Mouse (Mus musculus) embryonic fibroblast, embryonic 13.5 days (primary cell): ENCODE results near the gene 1190005I06Rik. TPM values are rescaled to one million over a fixed set of nuclear protein-coding genes. Genes with fewer than 3 reads are reported as not detected.

Experiments
- H3K27ac ChIP-seq: 2 replicates; pipeline ENCODE4 v1.5.1; 2012; ENCODE audit warnings: low read length, control low read depth, inconsistent platforms; ENCODE audit not compliant: insufficient read depth
- H3K4me1 ChIP-seq: 2 replicates; pipeline ENCODE4 v1.6.1; 2011; ENCODE audit warnings: low read length; ENCODE audit not compliant: control insufficient read depth, insufficient read depth
- H3K4me3 ChIP-seq: 2 replicates; pipeline ENCODE4 v1.5.1; 2011; ENCODE audit warnings: mild to moderate bottlenecking, control low read depth, low read length; ENCODE audit not compliant: insufficient read depth
- CTCF ChIP-seq: IDR thresholded peaks from 2 replicates; pipeline ENCODE4 v1.5.1; 2011; ENCODE audit warnings: mild to moderate bottlenecking, control low read depth, low read length, moderate library complexity, borderline replicate concordance; ENCODE audit not compliant: insufficient read depth
- POLR2A ChIP-seq: IDR thresholded peaks from 2 replicates; pipeline ENCODE4 v1.6.1; 2011; ENCODE audit warnings: low read depth, mild to moderate bottlenecking, control low read depth, low read length, moderate library complexity
- polyA plus RNA-seq: library from polyadenylated mRNA; stranded (reverse); fragments of >200 nt; gene quantifications from 2 replicates; pipeline ENCODE4 v1.2.4, GENCODE M21; 2011; ENCODE audit warnings: low read depth; ENCODE audit not compliant: missing spikeins, insufficient read length

1190005I06Rik gene
- polyA plus RNA-seq, 1 experiment: 2.2 TPM

DNA sequence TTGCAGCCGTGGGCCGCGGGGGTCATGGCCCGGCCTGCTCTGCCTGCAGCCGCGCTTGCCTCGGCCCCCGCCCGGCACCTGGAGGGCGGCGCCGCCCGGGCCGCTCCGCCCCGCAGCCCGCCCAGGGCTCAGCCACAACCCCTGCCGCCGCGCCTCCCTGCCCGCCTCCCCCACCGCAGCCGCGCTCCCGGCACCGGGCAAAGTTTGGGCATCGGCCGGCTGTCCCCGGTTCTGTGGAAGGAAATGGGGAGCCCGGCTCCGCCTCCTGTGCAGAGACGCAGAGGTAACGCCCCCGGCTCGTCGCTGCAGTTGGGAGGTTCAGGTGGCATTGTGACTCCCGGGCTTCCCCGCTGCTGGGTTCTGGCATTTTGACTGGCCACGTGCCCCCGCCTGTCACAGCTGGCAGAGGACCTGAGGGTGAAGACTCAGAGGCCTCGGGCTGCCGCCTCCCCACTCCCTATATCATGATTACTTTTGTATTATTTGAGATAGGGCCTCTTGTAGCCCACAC lies 13.0 kb downstream of the 1190005I06Rik start:
- Histone ChIP-seq H3K27ac (no peak overlapping the region), H3K4me3 (peak overlapping the region; percentile 38), H3K4me1 (no peaks in the 10 kb centered on the region)
- TF ChIP-seq POLR2A (no peak), CTCF (no peak)

GRCm38 (mm10) chr8:120633665-120634271 lies 13.7 kb downstream of the 1190005I06Rik start:
- no peak overlapping the region for H3K27ac ChIP-seq
- peak overlapping the region; percentile 24; the same call in 1 of the 2 replicates for H3K4me3 ChIP-seq
- H3K4me1 ChIP-seq: no peaks in the 10 kb centered on the region
- TF ChIP-seq CTCF (no peak), POLR2A (no peak)

DNA sequence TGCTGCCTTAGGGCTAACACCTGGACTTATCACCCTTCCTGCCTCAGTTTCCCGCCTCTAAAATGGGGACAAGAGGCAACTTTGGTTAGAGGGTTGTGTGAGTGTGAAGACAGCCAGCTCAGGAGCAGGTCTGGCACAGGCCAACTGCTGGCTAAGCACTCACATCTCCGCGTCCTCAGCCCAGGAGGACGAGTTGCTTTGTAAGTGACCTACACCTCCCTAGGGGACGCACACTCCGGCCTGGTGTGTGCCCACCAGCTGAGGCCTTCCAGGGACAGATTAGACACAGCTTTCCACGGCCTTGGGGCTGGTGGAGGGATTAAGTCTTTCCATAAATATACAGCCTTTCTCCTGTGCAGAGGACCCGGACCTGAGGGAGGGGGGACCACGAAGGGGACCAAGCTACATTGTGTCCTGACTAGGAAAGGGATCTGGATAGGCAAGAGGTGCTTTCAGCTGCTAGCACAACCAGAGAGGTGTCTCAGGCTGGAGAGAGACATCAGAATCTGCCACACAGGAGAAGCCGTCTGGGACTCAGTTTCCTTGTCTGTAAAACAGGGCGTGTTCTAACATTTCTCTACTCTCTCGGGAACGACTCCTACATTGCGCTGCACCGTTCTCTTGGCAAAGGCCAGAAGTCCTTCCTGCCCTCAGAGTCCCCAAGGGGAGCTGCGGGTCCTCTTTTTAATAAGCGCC lies 14.3 kb downstream of the 1190005I06Rik start:
- no peaks in the 10 kb centered on the region for H3K4me1 ChIP-seq
- H3K4me3 ChIP-seq: no peak overlapping the region
- H3K27ac ChIP-seq: no peak overlapping the region
- TF ChIP-seq POLR2A (no peak), CTCF (no peak)

DNA sequence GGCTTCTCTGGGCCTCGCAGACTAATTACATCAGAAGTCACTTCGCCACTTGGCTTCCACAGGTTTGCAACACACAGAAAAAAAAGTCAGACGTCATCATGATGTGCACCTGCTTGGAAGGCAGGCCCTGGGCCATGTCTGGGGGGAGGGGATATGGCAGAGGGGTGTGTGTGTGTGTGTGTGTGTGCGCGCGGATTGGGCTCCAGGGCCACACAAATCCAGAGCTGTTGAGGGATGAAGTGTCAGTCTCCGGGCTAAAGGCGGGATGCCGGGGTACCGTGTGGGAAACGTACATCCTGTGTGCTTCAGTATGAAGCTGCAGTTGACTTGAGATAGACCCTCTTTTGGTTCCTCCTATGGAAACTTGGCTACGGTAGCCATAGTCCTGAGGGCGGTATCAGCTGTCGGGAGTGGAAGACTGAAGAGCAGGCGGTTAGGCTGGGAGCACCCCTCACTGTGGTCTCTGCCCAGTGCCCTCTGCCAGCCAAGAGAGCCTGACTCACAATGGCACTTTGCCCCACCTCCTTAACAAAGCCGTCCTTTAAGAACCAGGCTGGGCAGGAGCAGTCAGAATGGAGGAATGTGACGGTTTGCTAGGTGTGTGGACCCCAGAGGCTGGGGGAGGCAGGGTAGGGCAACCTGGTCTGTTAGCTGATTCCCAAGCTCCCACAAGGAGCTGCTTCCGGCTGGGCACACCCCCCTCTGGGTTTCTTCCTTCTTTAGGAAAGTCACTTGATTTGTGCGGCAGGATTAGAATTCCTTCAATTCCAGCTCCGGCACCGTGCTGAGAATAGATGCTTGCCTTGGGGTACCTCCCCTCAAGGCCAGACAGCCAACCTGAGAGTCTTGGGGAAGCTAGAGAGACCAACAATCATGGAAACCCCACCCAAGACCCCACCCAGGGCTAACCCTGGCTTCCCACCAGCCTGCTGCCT lies 15.7 kb downstream of the 1190005I06Rik start:
- TF ChIP-seq CTCF (no peak), POLR2A (no peak)
- Histone ChIP-seq H3K27ac (no peak overlapping the region), H3K4me3 (no peak overlapping the region), H3K4me1 (no peaks in the 10 kb centered on the region)

DNA sequence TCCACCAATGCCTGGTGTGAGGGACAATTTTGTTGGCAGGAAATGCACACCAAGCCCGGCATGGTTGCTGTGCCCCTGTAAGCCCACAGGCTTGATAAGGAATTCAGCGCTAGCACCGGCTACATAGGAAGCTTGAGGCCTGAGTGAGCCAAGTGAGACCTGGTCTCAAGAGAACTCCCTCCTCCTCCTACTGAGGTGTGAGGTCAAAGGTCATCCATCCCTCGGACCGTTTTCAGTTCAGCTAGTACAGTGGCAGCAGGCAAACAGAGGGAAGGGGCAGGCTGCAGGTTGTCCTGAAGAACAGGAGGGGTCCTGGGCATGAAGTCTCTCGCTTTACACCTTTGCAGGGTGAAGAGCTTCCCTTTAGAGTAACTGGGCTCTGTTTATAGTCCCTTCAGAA lies 16.6 kb downstream of the 1190005I06Rik start:
- Histone ChIP-seq H3K27ac (no peak overlapping the region), H3K4me3 (no peak overlapping the region), H3K4me1 (no peaks in the 10 kb centered on the region)
- no peak for TF ChIP-seq POLR2A
- no peak for TF ChIP-seq CTCF

- no peak overlapping the region for H3K4me3 ChIP-seq
- no peaks in the 10 kb centered on the region for H3K4me1 ChIP-seq
- TF ChIP-seq CTCF (no peak), POLR2A (no peak)
- H3K27ac ChIP-seq: no peak overlapping the region
Observed at GRCm38 (mm10) chr8:120630031-120630430, 17.4 kb downstream of the 1190005I06Rik start.

- no peaks in the 10 kb centered on the region for H3K4me1 ChIP-seq
- TF ChIP-seq POLR2A (no peak), CTCF (no peak)
- no peak overlapping the region for H3K27ac ChIP-seq
- H3K4me3 ChIP-seq: no peak overlapping the region
Observed at GRCm38 (mm10) chr8:120627298-120627697, 20.1 kb downstream of the 1190005I06Rik start.

DNA sequence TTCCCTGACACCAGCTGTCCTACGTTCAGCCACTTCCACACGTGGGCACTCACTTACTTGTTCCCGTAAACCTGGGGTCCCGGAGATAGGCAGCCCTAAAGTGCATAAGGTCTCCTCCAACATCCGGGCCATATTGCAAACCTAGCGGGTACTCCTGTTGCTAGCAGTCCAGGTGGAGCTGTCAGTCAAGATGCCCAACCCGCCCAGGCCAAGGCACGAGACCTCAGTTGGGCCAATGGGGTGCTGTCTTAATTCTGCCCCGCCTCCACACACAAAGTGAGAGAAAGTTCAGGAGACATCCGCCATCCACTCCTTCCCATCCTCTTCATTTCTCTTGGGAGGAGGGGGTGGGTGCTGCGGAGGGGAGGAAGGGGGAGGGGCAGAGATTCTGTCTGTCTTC lies 21.0 kb downstream of the 1190005I06Rik start:
- Histone ChIP-seq H3K27ac (no peak overlapping the region), H3K4me3 (no peak overlapping the region), H3K4me1 (no peaks in the 10 kb centered on the region)
- no peak for TF ChIP-seq POLR2A
- no peak for TF ChIP-seq CTCF

DNA sequence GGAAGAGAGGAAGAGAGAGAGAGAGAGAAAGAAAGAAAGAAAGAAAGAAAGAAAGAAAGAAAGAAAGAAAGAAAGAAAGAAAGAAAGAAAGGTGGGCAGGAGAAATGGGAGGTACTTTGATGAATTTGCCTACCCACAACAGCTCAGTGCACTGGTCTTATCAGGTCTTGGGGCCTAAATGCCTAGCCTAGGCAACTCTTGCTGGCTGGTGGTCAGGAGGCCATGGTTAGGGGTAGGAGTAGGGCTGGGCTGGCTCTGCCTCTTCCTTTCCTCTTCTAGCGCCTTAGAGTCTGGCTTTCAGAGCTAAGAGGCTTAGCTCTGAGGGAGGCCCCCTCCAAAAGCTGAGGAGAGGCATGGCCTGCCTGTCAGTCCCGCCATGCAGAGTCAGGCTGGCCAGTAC lies 23.8 kb downstream of the 1190005I06Rik start:
- Histone ChIP-seq H3K4me3 (no peak overlapping the region), H3K27ac (no peak overlapping the region), H3K4me1 (0 out of 2 replicates have a peak, but pooled peaks cover 3% of the 10 kb centered on the region)
- TF ChIP-seq CTCF (no peak), POLR2A (no peak)
